Mouse (Mus musculus) adrenal gland, adult 8-10 months (tissue): ENCODE measurements around the gene Zswim5. TPM values are rescaled to one million over a fixed set of nuclear protein-coding genes. Genes with fewer than 3 reads are reported as not detected.

Experiments
- DNase-seq: peaks from one replicate; pipeline ENCODE4 v3.0.0; 2022
- total RNA-seq, 4 experiments: library from RNA; stranded (reverse); gene quantifications; 2 replicates each; pipeline ENCODE4 v1.2.4; 2022

Zswim5 gene
- total RNA-seq, 4 experiments from 2014 or later: 4.9 to 7.2 (median 5.6) TPM

- no peak for DNase-seq
Measured at GRCm38 (mm10) chr4:117007058-117007457, 129.9 kb downstream of the Zswim5 start.

GRCm38 (mm10) chr4:117010231-117010630, 133.1 kb downstream of the Zswim5 start:
- no peak for DNase-seq

- no peak for DNase-seq
Measured at GRCm38 (mm10) chr4:117013596-117013995, 136.4 kb downstream of the Zswim5 start.

- DNase-seq: no peak
Measured at GRCm38 (mm10) chr4:117014901-117015415, 137.8 kb downstream of the Zswim5 start.

GRCm38 (mm10) chr4:117017738-117018137, 140.6 kb downstream of the Zswim5 start:
- no peak for DNase-seq

- no peak for DNase-seq
Measured at GRCm38 (mm10) chr4:117018327-117018726, 141.2 kb downstream of the Zswim5 start.

- DNase-seq: peak; percentile 87
Measured at GRCm38 (mm10) chr4:117019206-117020134, 142.3 kb downstream of the Zswim5 start, which contains the start of gene Eif2b3. Gene Eif2b3 (plus strand): TSS chr4:117019402.

- no peak for DNase-seq
Measured at GRCm38 (mm10) chr4:117023469-117023868, 146.3 kb downstream of the Zswim5 start.

GRCm38 (mm10) chr4:117031105-117031504, 153.9 kb downstream of the Zswim5 start:
- no peak for DNase-seq

Other genes starting within 250 kb of the Zswim5 start
- 10 to 100 TPM; 20.6 to 24.4 (median 22.7) TPM for gene Nasp, start 249.4 kb upstream of the Zswim5 start, total RNA-seq
- 1,000 to 10,000 TPM in 1 of 4 experiments, 100 to 1,000 TPM in 3; 829 to 1,005 (median 899) TPM for gene Akr1a1, start 225.7 kb upstream of the Zswim5 start, total RNA-seq
- 100 to 1,000 TPM; 514 to 868 (median 646) TPM for gene Prdx1, start 191.8 kb upstream of the Zswim5 start, total RNA-seq
- 10 to 100 TPM; 29.5 to 35.2 (median 31.7) TPM for gene Mmachc, start 169.0 kb upstream of the Zswim5 start, total RNA-seq
- 10 to 100 TPM; 17.2 to 34.6 (median 20.9) TPM for gene Ccdc163, start 168.9 kb upstream of the Zswim5 start, total RNA-seq
- 1 to 10 TPM; 4.9 to 6.8 (median 6.7) TPM for gene Tesk2, start 156.4 kb upstream of the Zswim5 start, total RNA-seq
- gene Toe1, start 69.7 kb upstream of the Zswim5 start, total RNA-seq: 10 to 100 TPM; 22.0 to 25.3 (median 22.4) TPM
- 10 to 100 TPM in 1 of 4 experiments, 1 to 10 TPM in 3; 3.5 to 15.4 (median 6.8) TPM for gene Mutyh, start 69.7 kb upstream of the Zswim5 start, total RNA-seq
- 1 to 10 TPM; 1.6 to 3.4 (median 3.0) TPM for gene Hpdl, start 55.7 kb upstream of the Zswim5 start, total RNA-seq
- 100 to 1,000 TPM; 123 to 137 (median 128) TPM for gene Urod, start 117.0 kb downstream of the Zswim5 start, total RNA-seq
- 10 to 100 TPM; 29.5 to 41.4 (median 34.6) TPM for gene Hectd3, start 117.9 kb downstream of the Zswim5 start, total RNA-seq
- gene Eif2b3, start 142.0 kb downstream of the Zswim5 start, total RNA-seq: 10 to 100 TPM; 32.2 to 40.2 (median 33.8) TPM
- 1 to 10 TPM; 3.8 to 9.0 (median 8.3) TPM for gene Ptch2, start 218.7 kb downstream of the Zswim5 start, total RNA-seq
- 10 to 100 TPM in 1 of 4 experiments, 1 to 10 TPM in 3; 6.6 to 11.4 (median 9.1) TPM for gene Btbd19, start 248.3 kb downstream of the Zswim5 start, total RNA-seq
- gene Tctex1d4, start 249.4 kb downstream of the Zswim5 start, total RNA-seq: not detected